Mouse (Mus musculus) MEL (cell line): ENCODE measurements around the gene Syngr4. TPM values are rescaled to one million over a fixed set of nuclear protein-coding genes. Genes with fewer than 3 reads are reported as not detected.
"Not testable (repeated sequence)": the region's sequence is repeated elsewhere in the genome, so short reads cannot be mapped to it uniquely, and the experiment has no call there.

ENCODE experiments used
- DNase-seq: peaks from one replicate; pipeline ENCODE4 v3.0.0; 2011; ENCODE audit warnings: low read depth, low spot score
- H3K27ac ChIP-seq: 2 replicates; pipeline ENCODE4 v1.5.1; 2012; ENCODE audit warnings: low read depth, mild to moderate bottlenecking, control low read depth, low read length, moderate library complexity; ENCODE audit not compliant: control insufficient read depth
- H3K27me3 ChIP-seq, 2 experiments: fragments of 150-350 bp in 1 of 2; sonication (generic) in 1 of 2; 2 replicates each; pipeline ENCODE4 v1.6.1; 2012; ENCODE audit warnings: low read length in 2 of 2, mild to moderate bottlenecking in 2 of 2, improper control_type of control experiment in 1 of 2, moderate library complexity in 1 of 2; ENCODE audit not compliant: insufficient read depth in 2 of 2, control insufficient read depth in 1 of 2
- H3K36me3 ChIP-seq, 2 experiments: 2 replicates each; pipeline ENCODE4 v1.6.1; 2012 to 2014; ENCODE audit warnings: low read length in 2 of 2, improper control_type of control experiment in 1 of 2, inconsistent platforms in 1 of 2, mild to moderate bottlenecking in 1 of 2; ENCODE audit not compliant: insufficient read depth in 2 of 2, control insufficient read depth in 1 of 2
- H3K4me1 ChIP-seq, 2 experiments: fragments of 150-350 bp in 1 of 2; sonication (generic) in 1 of 2; 2 replicates each; pipeline ENCODE4 v1.6.1; 2012; ENCODE audit warnings: low read length in 2 of 2, improper control_type of control experiment in 1 of 2, mild to moderate bottlenecking in 1 of 2; ENCODE audit not compliant: insufficient read depth in 2 of 2, control insufficient read depth in 1 of 2
- H3K4me3 ChIP-seq, 2 experiments: fragments of 150-350 bp in 1 of 2; sonication (generic) in 1 of 2; 2 replicates each; pipeline ENCODE4 v1.5.1; 2012; ENCODE audit warnings: low read depth in 2 of 2, low read length in 2 of 2, mild to moderate bottlenecking in 2 of 2, moderate library complexity in 2 of 2, control low read depth in 1 of 2, improper control_type of control experiment in 1 of 2; ENCODE audit not compliant: control insufficient read depth in 1 of 2, insufficient read depth in 1 of 2
- H3K79me2 ChIP-seq: 2 replicates; pipeline ENCODE4 v1.6.1; 2012; ENCODE audit warnings: mild to moderate bottlenecking, low read length, moderate library complexity; ENCODE audit not compliant: control insufficient read depth, poor library complexity, insufficient read depth
- H3K9ac ChIP-seq: 2 replicates; pipeline ENCODE4 v1.6.1; 2012; ENCODE audit warnings: low read depth, mild to moderate bottlenecking, control low read depth, low read length, moderate library complexity; ENCODE audit not compliant: control insufficient read depth, poor library complexity, severe bottlenecking
- H3K9me3 ChIP-seq: fragments of 150-350 bp; sonication (generic); replicated peaks from 2 replicates; pipeline ENCODE4 v1.6.1; 2012; ENCODE audit warnings: mild to moderate bottlenecking, low read length, improper control_type of control experiment, moderate library complexity; ENCODE audit not compliant: insufficient read depth
- BHLHE40 ChIP-seq: IDR thresholded peaks from 2 replicates; pipeline ENCODE4 v1.6.1; 2012; ENCODE audit warnings: low read depth, mild to moderate bottlenecking, inconsistent platforms, low read length, improper control_type of control experiment, borderline replicate concordance
- CTCF ChIP-seq, 3 experiments: IDR thresholded peaks in 2 of 3; conservative IDR thresholded peaks in 1 of 3; 2 replicates each; pipeline ENCODE4 v1.5.1; 2011 to 2012; ENCODE audit warnings: low read length in 3 of 3, low read depth in 2 of 3, mild to moderate bottlenecking in 2 of 3, improper control_type of control experiment in 1 of 3, inconsistent platforms in 1 of 3, mixed read lengths in 1 of 3, moderate library complexity in 1 of 3; ENCODE audit not compliant: control insufficient read depth in 1 of 3, insufficient read depth in 1 of 3, poor library complexity in 1 of 3, severe bottlenecking in 1 of 3
- ELF1 ChIP-seq: IDR thresholded peaks from 2 replicates; pipeline ENCODE4 v1.6.1; 2014; ENCODE audit warnings: low read depth, mild to moderate bottlenecking, inconsistent platforms, low read length, improper control_type of control experiment, moderate library complexity
- EP300 ChIP-seq, 2 experiments: IDR thresholded peaks; 2 replicates each; pipeline ENCODE4 v1.6.1; 2011; ENCODE audit warnings: improper control_type of control experiment in 2 of 2, low read length in 2 of 2, low read depth in 1 of 2, mild to moderate bottlenecking in 1 of 2
- GABPA ChIP-seq: IDR thresholded peaks from 2 replicates; pipeline ENCODE4 v1.6.1; 2012; ENCODE audit warnings: low read depth, mild to moderate bottlenecking, inconsistent platforms, low read length, improper control_type of control experiment, moderate library complexity
- GATA1 ChIP-seq: IDR thresholded peaks from 2 replicates; pipeline ENCODE4 v1.6.1; 2011; ENCODE audit warnings: low read depth, low read length, improper control_type of control experiment
- KAT2A ChIP-seq: conservative IDR thresholded peaks from 2 replicates; pipeline ENCODE4 v1.6.1; 2012; ENCODE audit warnings: low read depth, low read length, improper control_type of control experiment, inconsistent platforms
- MEF2A ChIP-seq: IDR thresholded peaks from 2 replicates; pipeline ENCODE4 v1.6.1; 2014; ENCODE audit warnings: low read depth, mild to moderate bottlenecking, inconsistent platforms, low read length, improper control_type of control experiment; ENCODE audit not compliant: poor library complexity, insufficient replicate concordance, severe bottlenecking; ENCODE audit errors: extremely low read depth
- POLR2AphosphoS5 ChIP-seq: IDR thresholded peaks from 2 replicates; pipeline ENCODE4 v1.6.1; 2012; ENCODE audit warnings: low read depth, borderline replicate concordance, mild to moderate bottlenecking, inconsistent platforms, low read length, moderate library complexity, mixed read lengths
- RAD21 ChIP-seq: IDR thresholded peaks from 2 replicates; pipeline ENCODE4 v1.6.1; 2011; ENCODE audit warnings: mild to moderate bottlenecking, low read depth, low read length, improper control_type of control experiment
- RCOR1 ChIP-seq: IDR thresholded peaks from 2 replicates; pipeline ENCODE4 v1.6.1; 2012; ENCODE audit warnings: low read depth, mild to moderate bottlenecking, inconsistent platforms, low read length, improper control_type of control experiment
- USF2 ChIP-seq, 2 experiments: IDR thresholded peaks; 2 replicates each; pipeline ENCODE4 v1.6.1; 2011 to 2012; ENCODE audit warnings: improper control_type of control experiment in 2 of 2, low read length in 2 of 2, borderline replicate concordance in 1 of 2, inconsistent platforms in 1 of 2, low read depth in 1 of 2, mild to moderate bottlenecking in 1 of 2; ENCODE audit not compliant: insufficient read depth in 1 of 2
- ZKSCAN1 ChIP-seq: IDR thresholded peaks from 2 replicates; pipeline ENCODE4 v1.6.1; 2012; ENCODE audit warnings: low read depth, mild to moderate bottlenecking, inconsistent platforms, low read length, improper control_type of control experiment, moderate library complexity
- polyA plus RNA-seq, 2 experiments: library from polyadenylated mRNA; stranded (reverse) in 1 of 2; unstranded in 1 of 2; fragments of >175 nt in 1 of 2; fragments of >200 nt in 1 of 2; gene quantifications; 2 replicates each; pipeline versions ENCODE4 v1.2.1 to v1.2.4; 2012; ENCODE audit warnings: low replicate concordance in 2 of 2, low read depth in 1 of 2; ENCODE audit not compliant: insufficient read length in 2 of 2, insufficient read depth in 1 of 2, missing spikeins in 1 of 2
- total RNA-seq: library from RNA; depleted of rRNA; stranded (reverse); fragments of 300-350 nt; gene quantifications from 2 replicates; pipeline ENCODE4 v1.2.3, GENCODE M21; 2012

Syngr4 gene
- total and polyA plus RNA-seq, 3 experiments, result 0.46 to 1.1 TPM; not detected in 1

DNA sequence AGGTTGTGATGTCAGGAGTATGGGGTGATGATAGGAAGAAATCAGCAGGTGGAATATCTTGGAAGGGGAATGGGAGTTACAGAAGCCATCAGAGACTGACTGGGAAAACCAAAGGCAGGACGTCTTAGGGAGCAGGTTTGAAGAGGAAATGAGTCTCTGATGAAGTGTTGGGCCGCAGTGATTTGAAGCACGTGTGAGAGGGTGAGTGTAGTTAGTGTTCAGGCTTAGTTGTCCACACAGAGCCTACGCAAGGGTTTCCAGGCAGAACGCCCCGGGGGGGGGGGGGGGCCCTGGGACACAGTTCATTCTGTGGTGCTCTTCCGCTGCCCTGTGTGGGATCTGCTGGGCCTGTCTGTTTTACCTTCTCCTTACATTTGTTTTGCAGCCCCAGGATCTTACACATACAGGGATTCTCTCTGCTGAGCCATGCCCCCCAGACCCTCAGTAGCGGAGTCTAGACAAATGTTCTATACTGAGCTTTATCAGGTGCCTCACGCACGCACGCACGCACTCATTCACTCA is 6.0 kb upstream of the Syngr4 start:
- H3K36me3 ChIP-seq, result no peaks in the 10 kb centered on the region; a peak in 1 of 4 replicates
- H3K27me3 ChIP-seq, result no peaks in the 10 kb centered on the region
- H3K79me2 ChIP-seq, result peaks cover 1% of the 10 kb centered on the region; the same call in 1 of the 2 replicates
- DNase-seq, result no peak
- no peak overlapping the region for H3K4me3 ChIP-seq
- no peak overlapping the region for H3K27ac ChIP-seq
- no peaks in the 10 kb centered on the region for H3K9me3 ChIP-seq
- no peak for TF ChIP-seq POLR2AphosphoS5
- TF ChIP-seq ZKSCAN1, result no peak
- TF ChIP-seq RCOR1, result no peak
- no peak for TF ChIP-seq BHLHE40
- no peak for TF ChIP-seq GABPA
- TF ChIP-seq ELF1, result no peak
- TF ChIP-seq RAD21, result no peak
- TF ChIP-seq KAT2A, result no peak
- no peak for TF ChIP-seq EP300 (IDR thresholded peaks at IDR 0.05; ENCODE audit: low read depth in 1 of 2, low read length in 2 of 2)
- no peak for TF ChIP-seq MEF2A
- H3K9ac ChIP-seq, result no peak overlapping the region
- H3K4me1 ChIP-seq, result peaks cover 0 to 5% of the 10 kb centered on the region in 2 experiments; a peak in 1 of 4 replicates

DNA sequence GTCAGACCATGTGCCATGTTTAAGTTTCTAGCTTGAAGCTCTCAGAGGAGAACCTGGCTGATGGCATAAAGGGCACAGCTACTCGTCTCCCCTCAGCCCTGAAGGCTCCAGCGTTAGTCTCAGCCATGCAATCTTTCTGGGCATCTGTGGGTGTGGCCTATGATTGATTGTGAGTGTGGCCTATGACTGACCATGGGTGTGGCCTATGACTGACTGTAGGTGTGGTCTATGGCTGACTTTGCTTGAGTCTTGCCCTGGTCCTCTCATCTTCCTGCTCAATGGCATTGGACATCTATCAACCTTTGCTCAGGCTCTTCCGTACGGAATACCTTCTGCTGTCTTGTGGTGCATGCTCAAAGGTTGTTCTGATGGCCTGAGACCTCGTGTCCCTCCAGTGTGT is 5.0 kb upstream of the Syngr4 start:
- Histone ChIP-seq H3K27me3 (no peaks in the 10 kb centered on the region), H3K27ac (no peak overlapping the region), H3K79me2 (peaks cover 5% of the 10 kb centered on the region; the same call in 1 of the 2 replicates), H3K9ac (no peak overlapping the region), H3K36me3 (no peaks in the 10 kb centered on the region; a peak in 1 of 4 replicates), H3K4me1 (peaks cover 0 to 5% of the 10 kb centered on the region in 2 experiments; a peak in 1 of 4 replicates), H3K9me3 (no peaks in the 10 kb centered on the region), H3K4me3 (no peak overlapping the region)
- TF ChIP-seq GATA1 (peak; percentile 53), USF2 (IDR thresholded peaks at IDR 0.05; ENCODE audit: borderline replicate concordance in 1 of 2, insufficient read depth in 1 of 2, low read depth in 1 of 2, low read length in 2 of 2) (no peak)
- peak; percentile 77 for DNase-seq

DNA sequence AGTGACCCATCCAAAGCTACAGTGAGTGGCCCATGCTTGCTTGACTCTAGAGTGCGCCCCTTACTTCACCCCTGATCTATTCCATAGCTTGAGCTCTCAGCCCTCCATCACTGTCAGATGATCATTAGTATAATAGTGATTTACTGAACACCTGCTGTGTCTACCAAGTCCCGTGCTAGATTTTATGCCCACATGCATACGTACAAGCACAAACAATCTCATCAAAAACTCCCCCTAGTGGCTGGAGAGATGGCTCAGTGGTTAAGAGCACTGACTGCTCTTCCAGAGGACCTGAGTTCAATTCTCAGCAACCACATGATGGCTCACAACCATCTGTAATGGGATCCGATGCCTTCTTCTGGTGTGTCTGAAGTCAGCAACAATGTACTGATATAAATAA is 1.6 kb upstream of the Syngr4 start:
- H3K9me3 ChIP-seq, H3K27me3 ChIP-seq, H3K79me2 ChIP-seq: not testable (repeated sequence)
- H3K9ac ChIP-seq, result peak overlapping the region; percentile 92
- peak; percentile 72 for DNase-seq
- 0 out of 2 replicates have a peak overlapping the region, but pooled peaks have one; percentile 90 for H3K27ac ChIP-seq
- H3K4me1 ChIP-seq, result peaks cover 0 to 10% of the 10 kb centered on the region in 2 experiments; a peak in 2 of 4 replicates
- H3K4me3 ChIP-seq, result peak overlapping the region; percentile 63 to 80
- TF ChIP-seq CTCF (IDR thresholded peaks at IDR 0.05 in 2 of 3, conservative IDR thresholded peaks at IDR 0.05 in 1 of 3; ENCODE audit: control insufficient read depth in 1 of 3, insufficient read depth in 1 of 3, low read depth in 2 of 3, low read length in 3 of 3, poor library complexity in 1 of 3, severe bottlenecking in 1 of 3), result peak; percentile 14 to 34 (median 23); a peak in 4 of 6 replicates
- TF ChIP-seq, all 39 proteins: peak for 1; not testable (repeated sequence) for 38
- not testable (repeated sequence) for H3K36me3 ChIP-seq
